Mouse (Mus musculus) stomach, postnatal 0 days (tissue): ENCODE measurements around the gene Mylk.

ENCODE experiments used
- CTCF ChIP-seq: IDR thresholded peaks from 2 replicates; pipeline ENCODE4 v1.5.1; 2016; ENCODE audit warnings: antibody characterized with exemption, low read depth, mild to moderate bottlenecking, moderate library complexity
- EP300 ChIP-seq: optimal IDR thresholded peaks from 2 replicates; pipeline ENCODE3; 2016; ENCODE audit warnings: antibody characterized with exemption

DNA sequence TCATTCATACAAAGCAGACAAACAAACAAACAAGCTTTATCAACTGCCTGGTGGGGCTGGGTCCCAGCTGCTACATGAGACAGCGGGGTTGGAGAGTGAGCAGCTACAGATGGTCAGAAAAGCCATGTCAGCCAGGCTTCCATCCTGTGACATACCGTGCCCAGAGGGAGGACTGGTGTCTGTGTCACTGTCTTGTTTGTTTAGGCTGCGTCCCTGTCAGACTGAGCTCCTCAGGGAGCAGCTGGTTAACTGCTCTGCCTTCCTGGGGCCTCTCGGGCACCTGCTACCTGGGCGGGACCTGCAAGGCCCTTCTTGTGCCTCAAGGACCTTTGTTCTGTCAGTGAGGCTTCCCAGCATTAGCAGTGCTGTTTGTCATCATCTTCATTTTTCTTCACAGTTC lies 306.1 kb downstream of the Mylk start:
- TF ChIP-seq CTCF (no peak), EP300 (no peak)
